Mouse (Mus musculus): ENCODE data around the gene Cxcl5. TPM values are rescaled to one million over a fixed set of nuclear protein-coding genes. Genes with fewer than 3 reads are reported as not detected.

Gene Cxcl5
- polyA plus RNA-seq, 1 experiment from 2014 or later = not detected

GRCm38 (mm10) chr5:90763912-90764665 is 4.9 kb downstream of the Cxcl5 start:
- Histone ChIP-seq H3K36me3 (replicated peaks) (no peaks in the 10 kb centered on the region), H3K4me3 (replicated peaks) (no peak overlapping the region), H3K27ac (no peak overlapping the region), H3K27me3 (peaks cover 12% of the 10 kb centered on the region), H3K9ac (no peak overlapping the region), H3K4me2 (no peak overlapping the region), H3K9me3 (no peaks in the 10 kb centered on the region), H3K4me1 (peaks cover 8% of the 10 kb centered on the region)
- 78% methylated on average over 12 of the region's 12 CpGs for WGBS
- no peak for ATAC-seq (ENCODE audit: low FRiP score)

DNA sequence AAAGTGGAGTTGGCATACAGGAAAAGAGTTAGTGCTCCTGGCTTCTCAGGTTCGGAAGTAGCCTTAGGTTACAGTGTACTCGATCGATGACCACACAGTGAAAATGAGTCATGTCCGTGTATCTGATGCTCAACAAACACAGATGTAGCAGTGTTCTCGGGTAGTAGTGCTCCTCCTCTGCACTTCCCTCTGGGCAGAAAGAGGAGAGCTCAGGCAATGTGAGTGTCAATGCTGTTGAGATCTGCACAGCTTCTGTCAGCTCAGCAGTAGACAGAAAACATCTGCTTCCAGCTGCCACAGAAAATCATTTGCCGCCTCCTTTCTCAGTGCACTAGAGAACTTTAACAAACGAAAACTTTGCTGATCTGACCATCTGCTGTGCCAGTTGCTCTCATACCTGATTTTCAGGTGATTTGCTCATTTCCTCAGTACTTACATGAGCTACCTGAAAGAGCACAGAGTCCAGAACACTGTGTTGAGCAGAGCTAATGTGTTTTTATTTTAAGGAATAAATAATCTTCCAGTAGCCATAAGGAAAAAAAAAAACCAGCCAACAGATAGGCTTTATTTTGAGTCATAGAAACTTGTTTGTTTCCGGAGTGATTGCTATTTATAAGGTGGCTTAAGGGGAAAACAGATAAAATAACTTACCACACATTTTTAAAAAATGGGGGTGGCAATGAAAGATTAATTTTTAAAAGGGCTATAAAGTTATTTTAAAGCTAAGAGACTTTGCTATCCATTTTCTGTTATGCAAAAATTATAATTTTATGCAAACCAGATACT is 6.9 kb downstream of the Cxcl5 start:
- no peak overlapping the region for H3K4me2 ChIP-seq
- H3K4me1 ChIP-seq = no peaks in the 10 kb centered on the region
- ATAC-seq (ENCODE audit: low FRiP score) = no peak
- H3K27me3 ChIP-seq = 0 out of 2 replicates have a peak, but pooled peaks cover 4% of the 10 kb centered on the region
- H3K9ac ChIP-seq = no peak overlapping the region
- whole genome bisulfite sequencing = 82% methylated on average over 8 of the region's 8 CpGs
- H3K4me3 ChIP-seq (replicated peaks) = no peak overlapping the region
- no peak overlapping the region for H3K27ac ChIP-seq
- H3K9me3 ChIP-seq = no peaks in the 10 kb centered on the region
- H3K36me3 ChIP-seq (replicated peaks) = no peaks in the 10 kb centered on the region

DNA sequence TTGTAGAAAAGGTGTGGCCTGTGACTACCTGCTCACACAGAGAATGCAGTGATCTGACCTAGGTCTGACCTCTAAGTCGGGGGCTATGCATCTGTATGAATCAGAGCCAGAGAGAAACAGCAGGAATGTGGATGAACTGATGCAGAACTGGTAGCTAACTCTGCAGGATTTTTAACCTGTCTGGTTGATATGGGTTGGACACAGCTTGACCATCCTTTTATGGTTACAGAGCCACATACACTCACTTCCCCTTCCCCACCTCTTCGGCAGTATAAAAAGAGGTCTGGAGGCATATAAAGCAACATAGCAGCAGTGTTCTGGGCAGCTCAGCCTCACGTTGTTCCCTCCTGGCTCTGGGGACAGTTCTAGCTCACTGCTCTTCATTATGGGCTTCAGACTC is 9.1 kb downstream of the Cxcl5 start, which contains the start of gene Ppbp:
Gene Ppbp (plus strand): TSS at position 301 of the 400 bp plus-strand sequence.
- Histone ChIP-seq H3K36me3 (replicated peaks) (no peaks in the 10 kb centered on the region), H3K27ac (no peak within 1 kb of the TSS), H3K27me3 (no peaks in the 10 kb centered on the region), H3K4me1 (no peaks in the 10 kb centered on the region), H3K9ac (no peak within 1 kb of the TSS), H3K9me3 (no peaks in the 10 kb centered on the region), H3K4me3 (replicated peaks) (no peak within 1 kb of the TSS), H3K4me2 (no peak within 1 kb of the TSS)
- WGBS = 73% methylated on average over 3 of the region's 3 CpGs
- ATAC-seq (ENCODE audit: low FRiP score) = no peak

DNA sequence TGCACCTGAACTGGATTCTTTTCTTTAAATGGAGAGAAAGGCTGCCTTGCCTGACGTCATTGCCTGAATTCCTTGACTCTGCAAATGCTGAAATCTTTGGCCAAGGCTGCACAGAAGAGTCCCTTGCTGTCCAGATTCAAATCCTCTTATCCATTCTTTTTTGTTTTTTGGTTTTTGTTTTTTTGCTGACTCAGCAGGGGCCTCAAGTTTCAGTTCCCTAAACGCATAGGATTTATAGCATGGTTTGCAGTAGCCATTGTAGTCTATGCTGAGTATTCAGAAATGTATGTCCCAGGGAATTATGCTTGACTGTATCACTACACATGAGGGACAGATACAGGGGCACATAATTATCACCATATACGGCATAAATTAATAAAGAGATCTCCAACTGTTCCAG is 12.2 kb downstream of the Cxcl5 start:
- no peak overlapping the region for H3K4me3 ChIP-seq (replicated peaks)
- H3K4me1 ChIP-seq = no peaks in the 10 kb centered on the region
- 69% methylated on average over 3 of the region's 3 CpGs for WGBS
- no peak overlapping the region for H3K27ac ChIP-seq
- no peaks in the 10 kb centered on the region for H3K9me3 ChIP-seq
- H3K36me3 ChIP-seq (replicated peaks) = no peaks in the 10 kb centered on the region
- no peak overlapping the region for H3K9ac ChIP-seq
- no peak overlapping the region for H3K4me2 ChIP-seq
- no peaks in the 10 kb centered on the region for H3K27me3 ChIP-seq
- ATAC-seq (ENCODE audit: low FRiP score) = no peak

- ATAC-seq (ENCODE audit: low FRiP score) = no peak
- no peaks in the 10 kb centered on the region for H3K4me1 ChIP-seq
- H3K36me3 ChIP-seq (replicated peaks) = no peaks in the 10 kb centered on the region
- no peaks in the 10 kb centered on the region for H3K9me3 ChIP-seq
- H3K9ac ChIP-seq = no peak within 1 kb of the TSS
- H3K4me3 ChIP-seq (replicated peaks) = no peak within 1 kb of the TSS
- H3K4me2 ChIP-seq = no peak within 1 kb of the TSS
- WGBS = 91% methylated on average over 16 of the region's 16 CpGs
- H3K27me3 ChIP-seq = no peaks in the 10 kb centered on the region
- no peak within 1 kb of the TSS for H3K27ac ChIP-seq
These were observed 12.9 kb downstream of the Cxcl5 start, which contains the start of gene Pf4 for GRCm38 (mm10) chr5:90771880-90772653. TSS of gene Pf4 (plus strand) at chr5:90772435.

GRCm38 (mm10) chr5:90775562-90775961 is 16.4 kb downstream of the Cxcl5 start:
- Histone ChIP-seq H3K4me3 (replicated peaks) (no peak overlapping the region), H3K36me3 (replicated peaks) (no peaks in the 10 kb centered on the region), H3K27me3 (no peaks in the 10 kb centered on the region), H3K27ac (no peak overlapping the region), H3K9ac (no peak overlapping the region), H3K9me3 (no peaks in the 10 kb centered on the region), H3K4me1 (no peaks in the 10 kb centered on the region), H3K4me2 (no peak overlapping the region)
- WGBS = 94% methylated on average over 5 of the region's 5 CpGs
- ATAC-seq (ENCODE audit: low FRiP score) = no peak

DNA sequence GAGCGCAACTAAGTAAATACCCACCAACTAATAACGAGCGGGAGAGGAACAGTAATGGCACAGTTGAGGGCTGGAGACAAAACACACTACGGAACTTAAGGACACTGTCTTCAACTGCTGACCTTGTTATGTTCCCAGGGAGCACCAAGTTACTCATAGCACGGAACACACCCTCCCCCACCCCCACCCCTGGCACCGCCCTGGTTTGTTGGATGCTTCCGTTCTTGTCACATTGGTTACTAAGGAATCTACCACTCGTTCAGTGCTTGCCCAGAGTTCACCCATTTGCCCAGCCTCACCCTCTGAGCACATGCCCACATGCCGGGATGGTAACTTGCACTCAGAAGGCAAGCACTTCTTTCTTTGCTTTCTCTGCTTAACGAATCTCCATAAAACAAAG is 18.5 kb downstream of the Cxcl5 start:
- Histone ChIP-seq H3K9ac (no peak overlapping the region), H3K27ac (no peak overlapping the region), H3K4me3 (replicated peaks) (no peak overlapping the region), H3K4me1 (no peaks in the 10 kb centered on the region), H3K9me3 (no peaks in the 10 kb centered on the region), H3K4me2 (no peak overlapping the region), H3K27me3 (no peaks in the 10 kb centered on the region), H3K36me3 (replicated peaks) (no peaks in the 10 kb centered on the region)
- WGBS = 66% methylated on average over 10 of the region's 10 CpGs
- no peak for ATAC-seq (ENCODE audit: low FRiP score)

DNA sequence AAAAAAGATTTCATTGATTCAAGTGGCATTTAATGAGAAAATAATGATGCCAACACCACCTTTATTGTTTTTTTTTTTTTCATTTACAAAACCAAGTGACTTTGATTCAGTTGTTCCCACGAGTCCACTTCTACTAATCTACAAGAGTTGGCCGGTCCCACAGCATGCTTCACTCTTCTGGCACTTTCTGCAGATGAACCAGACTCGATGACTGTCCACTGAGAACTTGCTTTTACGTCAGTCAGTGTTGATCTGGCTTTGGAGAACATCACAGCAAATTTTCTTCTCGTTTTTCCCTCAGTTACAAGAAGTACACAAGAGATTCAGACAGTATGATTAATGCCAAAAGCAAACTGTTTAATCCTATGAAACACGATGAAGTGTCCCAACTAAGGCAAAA is 19.7 kb downstream of the Cxcl5 start:
- no peak for ATAC-seq (ENCODE audit: low FRiP score)
- Histone ChIP-seq H3K4me1 (no peaks in the 10 kb centered on the region), H3K27me3 (no peaks in the 10 kb centered on the region), H3K4me3 (replicated peaks) (no peak overlapping the region), H3K4me2 (no peak overlapping the region), H3K27ac (no peak overlapping the region), H3K9me3 (no peaks in the 10 kb centered on the region), H3K9ac (no peak overlapping the region), H3K36me3 (replicated peaks) (no peaks in the 10 kb centered on the region)
- 84% methylated on average over 6 of the region's 6 CpGs for WGBS

DNA sequence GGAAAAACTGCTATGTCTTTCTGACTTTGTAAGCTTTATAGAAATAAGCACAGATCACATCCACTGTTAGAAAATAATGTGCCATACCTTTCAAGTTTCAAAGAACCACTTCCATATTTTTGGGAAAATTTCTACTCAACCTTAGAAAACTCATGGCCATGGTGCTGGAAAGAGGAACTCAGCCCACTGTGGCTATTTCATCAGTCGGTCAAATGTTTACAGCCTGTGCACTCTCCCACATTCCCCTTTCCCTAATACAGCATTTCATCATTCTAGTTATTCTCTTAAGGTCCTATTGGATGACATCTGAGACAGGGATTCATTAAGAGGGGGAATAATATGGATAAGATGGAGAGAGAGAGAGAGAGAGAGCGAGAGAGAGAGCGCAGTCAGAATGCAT is 24.5 kb downstream of the Cxcl5 start:
- Histone ChIP-seq H3K27ac (no peak overlapping the region), H3K36me3 (replicated peaks) (no peaks in the 10 kb centered on the region), H3K4me2 (no peak overlapping the region), H3K4me1 (peaks cover 3% of the 10 kb centered on the region; the same call in 1 of the 2 replicates), H3K27me3 (no peaks in the 10 kb centered on the region), H3K9me3 (no peaks in the 10 kb centered on the region), H3K4me3 (replicated peaks) (no peak overlapping the region), H3K9ac (no peak overlapping the region)
- no peak for ATAC-seq (ENCODE audit: low FRiP score)
- WGBS = 86% methylated on average over 3 of the region's 3 CpGs

DNA sequence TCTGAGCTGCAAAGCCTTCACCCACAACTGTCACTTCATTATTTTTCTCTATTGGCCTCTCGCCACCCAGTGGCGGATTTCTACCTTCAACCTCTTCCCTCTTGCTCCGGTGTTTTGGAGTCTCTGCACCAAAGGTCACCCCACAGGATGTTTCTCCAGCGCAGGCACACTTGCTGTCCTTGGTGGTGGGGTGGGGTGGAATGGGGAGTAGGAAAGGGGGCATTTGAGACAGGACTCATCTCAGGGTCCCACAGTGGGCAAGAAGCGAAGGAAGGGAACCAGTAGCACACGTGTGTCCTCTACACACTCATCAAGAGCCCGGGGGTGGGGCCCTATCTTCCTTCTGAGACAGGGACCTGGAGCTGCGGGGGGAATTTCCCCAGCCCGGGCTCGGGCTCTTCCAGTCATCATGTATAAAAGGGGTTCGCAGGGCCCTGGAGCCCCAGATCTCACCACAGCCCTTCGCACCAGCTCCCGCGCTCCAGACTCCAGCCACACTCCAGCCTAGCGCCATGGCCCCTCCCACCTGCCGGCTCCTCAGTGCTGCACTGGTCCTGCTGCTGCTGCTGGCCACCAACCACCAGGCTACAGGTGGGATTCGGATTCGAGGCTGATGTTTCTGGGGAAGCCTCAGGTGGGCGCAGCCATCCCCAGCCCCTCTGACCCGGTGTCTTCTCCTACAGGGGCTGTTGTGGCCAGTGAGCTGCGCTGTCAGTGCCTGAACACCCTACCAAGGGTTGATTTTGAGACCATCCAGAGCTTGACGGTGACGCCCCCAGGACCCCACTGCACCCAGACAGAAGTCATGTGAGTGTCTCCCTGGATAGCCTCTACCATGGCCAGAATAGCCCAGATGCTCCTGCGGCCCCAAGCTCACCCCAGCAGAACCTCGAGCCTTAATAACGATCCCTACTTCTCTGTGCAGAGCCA is 26.8 kb downstream of the Cxcl5 start, which contains the start of gene Cxcl3:
Gene Cxcl3 (plus strand): TSS at position 445 of the 930 bp plus-strand sequence.
- Histone ChIP-seq H3K9ac (no peak within 1 kb of the TSS), H3K4me2 (peak within 1 kb of the TSS; percentile 67), H3K9me3 (no peaks in the 10 kb centered on the region), H3K27me3 (no peaks in the 10 kb centered on the region), H3K27ac (no peak within 1 kb of the TSS), H3K4me1 (peaks cover 3% of the 10 kb centered on the region; the same call in 1 of the 2 replicates), H3K4me3 (replicated peaks) (peak within 1 kb of the TSS; percentile 32), H3K36me3 (replicated peaks) (no peaks in the 10 kb centered on the region)
- 17% methylated on average over 26 of the region's 26 CpGs for WGBS
- peak; percentile 89 for ATAC-seq (ENCODE audit: low FRiP score)

DNA sequence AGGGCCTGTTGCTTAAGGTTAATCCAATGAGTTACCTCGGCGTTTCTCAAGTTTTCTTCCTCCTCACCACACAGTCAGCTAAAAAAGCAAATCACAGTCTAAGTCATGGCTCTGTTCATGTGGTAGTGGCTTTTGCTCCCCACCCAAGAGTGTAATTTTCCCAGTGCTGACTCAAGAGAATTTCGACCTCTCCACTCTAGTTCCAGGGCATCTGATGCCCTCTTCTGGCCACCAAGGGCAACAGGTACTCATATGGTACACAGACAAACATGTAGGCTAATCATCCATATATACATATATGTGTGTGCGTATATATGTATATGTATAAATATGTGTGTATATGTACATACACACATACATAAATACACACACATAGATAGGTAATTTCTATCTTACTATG is 29.0 kb downstream of the Cxcl5 start:
- no peak overlapping the region for H3K9ac ChIP-seq
- no peaks in the 10 kb centered on the region for H3K36me3 ChIP-seq (replicated peaks)
- no peaks in the 10 kb centered on the region for H3K9me3 ChIP-seq
- 65% methylated on average over 4 of the region's 4 CpGs for WGBS
- no peak overlapping the region for H3K4me2 ChIP-seq
- H3K27ac ChIP-seq = no peak overlapping the region
- H3K27me3 ChIP-seq = no peaks in the 10 kb centered on the region
- no peak for ATAC-seq (ENCODE audit: low FRiP score)
- peaks cover 3% of the 10 kb centered on the region; the same call in 1 of the 2 replicates for H3K4me1 ChIP-seq
- no peak overlapping the region for H3K4me3 ChIP-seq (replicated peaks)

All from forebrain, embryonic 12.5 days (tissue).